Mouse (Mus musculus) kidney, adult 9 months (tissue): ENCODE measurements around the gene Sez6.

ENCODE experiments used
- DNase-seq: peaks from one replicate; pipeline ENCODE4 v3.0.0; 2022

Sez6 gene

DNA sequence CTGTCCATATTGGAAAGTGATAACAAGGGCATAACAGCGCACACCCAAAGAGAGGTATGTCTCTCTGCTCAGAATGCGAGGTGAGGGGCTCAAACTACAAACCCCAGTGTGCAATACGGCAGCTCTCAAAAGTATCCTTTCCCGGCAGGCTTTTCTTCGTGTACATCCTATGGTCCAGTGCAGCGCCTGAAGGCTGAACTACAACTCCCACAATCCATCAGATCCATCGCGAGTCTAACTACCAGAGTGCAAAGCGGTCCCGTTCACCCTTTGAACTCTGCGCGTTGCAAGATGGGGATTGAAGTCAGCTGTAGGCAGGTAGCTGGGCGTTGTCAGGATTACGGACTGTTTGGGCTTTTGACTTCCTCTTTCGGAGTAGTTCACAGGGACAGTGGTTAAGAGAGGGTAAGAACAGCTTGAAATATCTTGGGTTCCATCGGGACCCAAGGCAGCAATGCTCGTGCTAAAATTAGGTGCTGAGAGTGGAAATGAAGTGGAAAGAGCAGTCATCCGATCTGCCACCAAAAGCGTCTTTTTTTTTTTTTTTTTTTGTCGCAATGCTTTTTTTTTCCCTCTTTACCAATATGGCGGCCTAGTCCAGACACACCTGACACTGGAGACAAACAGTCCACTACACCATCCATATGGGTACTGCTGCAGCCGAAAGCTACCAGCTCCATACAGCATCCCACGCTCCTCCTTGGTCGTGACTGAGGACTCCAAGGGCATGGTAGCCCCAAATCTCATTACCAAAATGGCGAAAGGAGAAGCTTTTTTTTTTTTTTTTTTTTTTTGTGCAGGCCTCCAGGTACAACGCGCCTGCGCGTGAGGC lies 51.2 kb downstream of the Sez6 start:
- peak; percentile 99 for DNase-seq

DNA sequence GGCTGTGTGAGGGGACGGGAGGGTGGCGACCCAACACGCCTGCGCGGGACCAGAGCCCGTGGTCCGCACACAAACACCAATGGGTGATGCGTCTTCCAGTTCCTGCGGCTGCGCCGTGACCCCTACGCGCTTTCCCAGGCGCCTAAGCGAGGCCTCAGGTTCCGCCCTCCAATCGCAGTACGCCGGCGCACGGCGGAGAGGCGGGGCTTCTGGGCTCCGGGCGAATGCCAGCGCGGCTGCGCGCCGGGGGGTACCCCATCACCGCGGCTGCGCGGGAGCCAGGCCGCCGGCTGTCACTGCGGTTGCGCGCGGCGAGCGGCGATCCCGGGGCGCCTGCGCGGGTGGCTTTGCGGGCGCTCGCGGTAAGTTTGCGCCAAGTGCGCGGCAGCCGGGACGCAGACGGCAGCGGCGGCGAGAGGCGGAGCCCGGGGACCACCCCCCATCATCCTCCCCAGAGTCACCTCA lies 51.9 kb downstream of the Sez6 start, which contains the start of gene Phf12:
TSS of gene Phf12 (plus strand) at position 314 of the 465 bp plus-strand sequence.
- peak; percentile 100 for DNase-seq

DNA sequence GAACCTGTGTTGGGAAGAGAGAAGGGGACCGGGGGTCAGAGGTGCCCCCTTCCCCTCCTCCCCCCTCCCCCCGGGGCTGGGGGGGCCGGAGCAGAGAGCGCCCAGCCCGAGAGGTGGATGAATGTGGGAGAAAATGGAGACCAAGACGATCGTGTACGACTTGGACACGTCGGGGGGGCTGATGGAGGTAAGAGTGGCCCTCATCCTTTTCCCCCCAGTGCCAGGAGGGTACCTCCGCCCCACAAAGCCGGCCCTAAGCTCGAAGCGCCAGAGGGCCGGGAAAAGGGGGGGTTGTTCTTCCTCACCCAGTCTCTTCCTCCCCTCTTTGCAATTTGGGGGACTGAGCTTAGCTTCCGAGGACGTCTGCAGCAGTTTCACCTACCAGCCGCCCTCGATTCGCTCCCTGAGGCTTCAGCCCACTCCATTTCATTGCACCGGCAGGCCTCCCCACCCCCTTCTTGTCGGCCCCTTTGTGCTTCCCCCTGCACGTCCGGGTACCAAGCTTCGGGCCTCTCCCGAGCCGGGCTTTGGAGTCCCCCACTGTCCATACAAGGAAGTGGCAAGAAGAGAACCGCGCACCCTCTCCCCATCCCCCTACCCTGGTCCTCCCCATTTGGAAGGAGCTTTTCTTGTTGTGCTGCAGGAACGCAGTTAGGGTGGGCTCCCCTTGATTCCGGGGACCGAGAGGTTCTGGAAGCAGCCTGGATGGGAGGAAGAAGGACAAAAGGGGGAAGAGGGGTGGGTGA lies 52.8 kb downstream of the Sez6 start:
- DNase-seq: peak; percentile 63

DNA sequence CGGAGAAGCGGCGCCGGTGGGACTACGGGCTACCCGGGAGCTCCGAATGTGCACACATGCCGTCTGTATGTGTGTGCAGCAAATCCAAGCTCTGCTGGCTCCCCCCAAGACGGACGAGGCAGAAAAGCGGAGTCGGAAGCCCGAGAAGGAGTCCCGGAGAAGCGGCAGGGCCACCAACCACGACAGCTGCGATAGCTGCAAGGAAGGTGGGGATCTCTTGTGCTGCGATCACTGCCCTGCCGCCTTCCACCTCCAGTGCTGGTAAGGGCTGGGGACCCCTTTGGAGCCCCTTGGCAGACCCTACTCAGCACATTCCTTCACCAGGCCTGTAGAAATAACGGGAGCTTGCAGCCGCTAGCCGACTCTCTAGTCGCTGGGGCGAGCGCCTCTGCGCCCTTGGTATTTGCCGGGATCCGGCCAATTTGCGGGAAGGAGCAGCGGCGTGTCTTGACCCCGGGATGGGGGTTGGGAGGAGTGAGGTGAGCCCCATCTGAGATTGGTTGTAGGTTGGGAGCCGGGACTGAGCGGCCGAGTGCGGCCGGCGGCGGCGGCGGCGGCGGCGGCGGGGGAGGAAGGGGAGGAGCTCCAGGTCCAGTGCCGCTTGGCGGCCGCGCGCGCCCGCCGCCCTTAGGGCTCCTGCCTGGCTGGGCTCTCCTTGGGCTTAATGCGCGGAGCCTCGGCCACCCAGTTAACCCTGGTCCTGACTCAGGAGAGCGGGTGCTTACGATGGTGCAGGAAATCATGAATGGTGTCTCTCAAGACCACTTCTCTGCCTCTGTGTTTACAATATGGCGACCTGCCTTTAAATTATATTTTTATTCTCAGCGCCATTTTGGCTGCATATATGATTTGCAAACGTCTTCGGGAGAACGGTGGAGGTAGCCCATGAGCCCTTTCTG lies 53.6 kb downstream of the Sez6 start:
- peak; percentile 65 for DNase-seq

DNA sequence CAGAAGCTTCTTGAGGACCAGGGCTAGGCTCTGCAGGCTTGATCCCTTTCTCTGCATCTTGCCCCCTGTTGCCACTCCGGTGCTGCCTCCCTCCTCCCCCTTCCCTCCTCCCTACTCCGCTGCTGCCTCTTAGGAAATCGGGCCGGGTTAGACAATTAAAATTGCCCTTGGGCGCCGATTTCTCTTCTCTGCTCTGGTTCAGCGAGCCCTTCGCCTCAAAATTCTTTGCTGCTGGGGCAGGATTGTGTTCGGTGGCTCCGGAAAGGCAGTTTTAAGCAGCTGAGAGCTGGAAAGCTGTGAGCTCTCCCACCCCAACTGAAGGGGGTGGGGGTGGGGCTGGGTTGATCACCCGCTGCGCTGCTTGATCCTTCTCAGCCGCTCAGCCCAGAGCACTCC lies 54.2 kb downstream of the Sez6 start:
- DNase-seq: peak; percentile 65

DNA sequence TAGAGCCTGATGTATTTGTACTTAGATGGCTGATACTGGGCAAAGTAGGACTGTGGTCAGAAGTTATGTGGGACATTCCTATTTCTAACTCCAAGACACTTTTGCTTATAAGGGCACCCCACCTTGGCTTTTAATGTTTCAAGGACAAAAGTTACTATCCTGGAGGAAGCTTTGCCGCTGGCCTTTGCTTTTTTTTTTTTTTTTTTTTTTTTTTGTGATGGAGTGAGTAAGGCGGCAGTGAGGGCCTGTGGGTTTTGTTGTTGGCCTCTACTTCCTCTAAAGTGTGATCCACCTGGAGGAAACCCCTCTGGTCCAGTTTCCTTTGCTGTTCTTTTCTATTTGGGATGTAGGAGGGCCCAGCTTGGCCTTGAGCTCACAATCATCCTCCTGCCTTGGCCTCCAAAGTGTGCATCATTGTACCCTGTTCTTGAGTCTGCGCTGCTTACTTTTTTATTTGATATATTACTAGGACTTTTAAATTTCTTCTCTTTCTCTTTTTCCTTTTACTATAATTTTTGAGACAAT lies 55.0 kb downstream of the Sez6 start:
- no peak for DNase-seq

DNA sequence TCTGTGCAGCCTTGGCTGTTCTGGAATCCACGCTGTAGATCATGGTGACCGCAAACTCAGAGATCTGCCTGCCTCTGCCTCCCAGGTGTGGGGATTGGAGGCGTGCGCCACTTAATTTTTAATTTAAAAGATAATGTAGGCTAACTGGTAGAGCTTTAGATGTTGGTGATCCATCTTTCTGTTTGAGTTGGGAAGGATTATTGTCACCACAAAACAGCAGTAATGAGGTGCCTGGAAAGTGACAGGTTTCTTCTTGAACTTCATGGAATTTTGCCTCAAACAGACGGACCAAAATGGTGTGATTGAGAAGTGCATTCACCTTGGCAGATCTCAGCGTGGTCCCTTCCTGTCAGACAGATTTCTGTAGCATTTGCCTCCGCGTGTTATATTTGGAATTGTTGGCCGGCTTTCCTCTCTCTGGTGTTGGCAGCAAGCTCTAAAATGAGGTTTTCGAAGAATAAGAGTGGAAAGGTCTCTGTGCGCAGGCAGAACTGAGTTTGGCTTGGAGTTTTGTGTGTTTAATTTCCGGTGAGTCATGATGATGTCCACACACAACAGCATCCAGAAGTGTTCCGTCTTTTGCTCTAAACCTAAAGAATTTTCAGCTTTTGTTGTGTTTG lies 58.6 kb downstream of the Sez6 start:
- no peak for DNase-seq

DNA sequence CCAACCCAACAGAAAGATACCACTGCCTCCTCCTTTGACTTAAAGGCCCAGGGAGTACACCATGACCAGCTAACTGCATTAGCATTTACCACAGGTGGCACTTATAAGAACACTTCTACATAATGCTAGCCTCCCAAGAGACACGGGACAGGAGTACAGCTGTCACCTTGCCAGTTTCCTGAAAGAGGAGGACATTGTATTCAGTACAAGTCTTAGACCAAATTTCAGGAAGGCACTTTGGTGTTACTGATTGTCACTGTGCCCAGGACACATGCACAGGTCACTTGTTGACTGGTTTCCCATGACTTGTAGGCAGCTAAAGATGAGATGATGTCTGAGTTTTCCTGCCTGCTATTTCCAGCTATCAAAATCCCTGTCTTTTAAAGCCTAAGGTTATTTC lies 65.0 kb downstream of the Sez6 start:
- DNase-seq: peak; percentile 22

DNA sequence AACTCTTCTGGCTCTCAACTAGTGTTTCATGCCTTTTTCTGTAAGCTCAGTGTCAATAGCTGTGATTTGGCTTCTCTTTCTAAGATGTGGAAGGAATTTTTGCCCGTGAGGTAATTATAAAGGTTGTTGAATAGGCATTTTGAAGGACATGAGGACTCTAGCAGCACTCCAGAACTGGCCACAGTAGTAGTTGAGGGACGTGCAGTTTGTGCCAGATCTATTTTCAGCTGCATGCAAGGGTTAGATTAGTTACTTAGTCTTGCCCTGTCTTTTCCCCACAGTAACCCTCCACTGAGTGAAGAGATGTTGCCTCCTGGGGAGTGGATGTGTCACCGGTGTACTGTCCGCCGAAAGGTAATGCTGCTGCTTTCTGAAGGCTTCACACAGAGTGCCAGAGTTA lies 75.8 kb downstream of the Sez6 start:
- DNase-seq: no peak

DNA sequence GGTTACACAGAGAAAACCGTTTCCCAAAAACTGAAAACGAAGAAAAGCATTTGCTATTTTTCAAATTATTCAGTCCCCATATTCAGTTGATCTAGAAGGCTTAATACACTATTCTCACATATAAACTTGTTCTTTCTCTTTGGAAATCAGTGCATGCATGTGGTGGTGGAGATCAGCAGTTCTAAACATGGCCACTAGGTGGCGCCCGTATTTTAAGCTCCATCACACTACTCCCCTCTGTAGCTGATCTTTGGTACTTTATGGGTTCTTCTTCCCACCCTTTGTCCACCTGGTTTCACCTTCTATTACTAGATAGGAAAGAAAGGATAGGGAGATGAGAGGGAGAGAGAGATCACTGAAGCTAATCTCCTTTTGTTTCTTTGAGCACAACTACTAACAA lies 89.1 kb downstream of the Sez6 start:
- peak; percentile 74 for DNase-seq

DNA sequence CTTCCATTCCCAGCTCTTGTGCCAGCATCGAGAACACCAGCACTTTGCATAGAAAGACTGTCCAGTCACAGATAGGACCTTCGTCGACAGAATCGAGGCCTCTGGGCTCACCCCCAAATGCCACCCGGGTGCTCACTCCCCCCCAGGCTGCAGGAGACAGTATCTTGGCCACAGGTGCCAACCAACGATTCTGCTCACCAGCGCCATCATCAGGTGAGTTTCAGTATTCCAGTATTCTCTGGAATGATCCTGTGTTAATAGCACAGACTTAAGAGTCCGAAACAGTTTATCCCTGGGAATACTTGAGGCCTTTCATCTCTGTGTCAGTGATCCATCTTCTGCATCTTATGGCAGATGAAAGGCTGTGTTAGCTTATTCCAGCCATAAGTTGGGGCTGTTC lies 93.0 kb downstream of the Sez6 start:
- DNase-seq: peak; percentile 33
